Mouse (Mus musculus) lung, postnatal 10 days (tissue): ENCODE measurements around the gene Ugt1a2.

Experiments
- DNase-seq: peaks from one replicate; pipeline ENCODE4 v3.0.0; 2021

The Ugt1a2 gene

DNA sequence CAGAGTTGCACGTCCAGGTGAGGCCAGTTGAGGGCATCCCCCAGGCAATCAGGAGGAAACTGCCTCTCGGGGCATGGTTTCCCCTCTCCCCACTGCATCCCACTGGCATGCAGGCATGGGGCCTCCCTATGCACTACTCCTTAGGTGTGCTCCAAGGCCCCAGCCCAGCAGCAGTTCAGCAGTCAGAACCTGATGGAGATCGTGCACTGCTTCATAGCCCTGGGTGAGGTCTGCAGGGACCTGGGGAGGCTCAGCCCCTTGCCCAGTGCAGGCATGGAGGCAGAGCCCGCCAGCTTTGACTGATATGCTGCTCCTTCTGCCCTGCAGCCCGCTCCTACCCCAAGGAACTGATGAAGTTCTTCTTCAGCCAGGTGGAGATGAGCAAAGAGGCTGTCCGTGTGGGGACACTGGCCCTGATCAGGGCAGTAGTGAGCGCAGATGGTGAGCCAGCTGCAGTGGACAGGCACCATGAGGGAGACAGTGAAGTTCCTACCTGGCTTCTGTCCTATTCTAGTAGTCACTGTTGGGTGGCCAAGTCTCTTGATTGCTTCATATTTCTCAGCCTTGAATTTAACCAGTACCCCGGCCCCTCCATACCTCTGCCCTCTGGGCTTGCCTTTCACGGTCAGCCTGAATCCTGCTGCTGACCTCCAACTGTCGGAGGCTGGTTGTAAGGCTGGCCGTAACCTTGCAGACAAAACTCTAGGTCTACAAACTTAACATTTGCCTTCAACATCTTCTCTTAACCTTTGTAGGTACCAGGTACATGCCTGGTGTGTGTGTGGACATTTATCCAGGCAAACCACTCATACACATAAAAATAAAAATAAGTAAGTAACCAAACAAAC lies 34.9 kb downstream of the Ugt1a2 start:
- DNase-seq = no peak

DNA sequence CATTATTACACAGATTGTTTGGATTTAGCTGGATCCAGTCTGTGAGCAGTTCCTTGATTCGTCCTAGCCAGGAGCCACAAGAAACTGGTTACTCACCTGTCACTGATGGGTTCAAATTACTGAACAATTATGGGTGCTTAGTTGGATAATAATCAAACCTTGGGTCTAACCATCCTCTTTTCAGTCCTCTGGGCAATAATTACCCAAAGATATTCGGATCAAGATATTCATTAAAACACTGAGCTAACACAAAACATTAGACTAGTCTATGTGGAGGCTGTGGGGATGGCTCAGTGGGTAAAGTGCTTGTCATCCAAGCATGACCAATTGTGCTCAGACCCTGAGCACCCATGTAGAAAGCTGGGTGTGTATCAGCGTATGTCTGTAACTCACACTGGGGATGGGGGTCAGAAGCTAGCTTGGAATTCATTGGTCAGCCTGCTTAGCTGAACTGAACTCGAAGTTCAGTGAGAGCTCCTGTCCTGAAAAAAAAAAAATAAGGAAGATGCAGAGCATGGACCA lies 35.6 kb downstream of the Ugt1a2 start:
- DNase-seq = no peak

DNA sequence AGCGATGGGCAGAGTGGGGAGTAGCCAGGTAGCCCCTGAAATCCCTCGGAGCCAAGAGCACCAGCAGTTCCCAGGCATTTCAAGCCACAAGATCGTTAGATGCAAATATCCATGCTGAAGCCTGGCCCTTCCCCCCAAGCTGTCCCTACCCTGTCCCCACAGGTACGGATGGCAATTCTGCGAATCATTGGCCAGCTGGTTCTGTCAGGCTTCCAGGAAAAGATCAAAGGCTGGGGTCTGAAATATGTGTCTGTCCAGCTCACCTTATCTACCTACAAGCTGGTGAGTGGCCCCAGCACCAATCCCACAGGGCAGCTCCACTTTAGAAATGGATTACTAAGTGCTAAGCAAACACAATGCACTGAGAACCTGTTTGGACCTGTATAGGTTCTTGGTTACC lies 36.9 kb downstream of the Ugt1a2 start:
- peak; percentile 52 for DNase-seq

DNA sequence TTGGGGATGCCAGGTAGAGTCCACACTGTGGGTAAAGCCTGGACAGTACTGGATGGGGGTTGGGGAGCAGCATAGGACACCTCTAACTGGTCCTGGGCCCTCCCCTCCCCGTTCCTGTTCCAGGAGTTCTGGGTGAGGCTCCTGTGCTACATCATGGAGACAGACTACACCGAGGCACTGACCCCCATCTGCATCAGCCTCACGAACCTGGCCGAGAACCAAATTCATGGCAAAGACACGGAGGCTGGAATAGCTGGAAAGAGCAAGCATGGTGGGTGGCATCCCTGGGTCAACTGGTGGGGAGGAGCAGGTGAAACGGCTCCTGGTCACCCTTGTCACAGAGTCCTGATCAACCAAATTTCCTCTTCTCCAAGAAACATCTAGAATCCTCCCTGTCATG lies 38.4 kb downstream of the Ugt1a2 start:
- no peak for DNase-seq

DNA sequence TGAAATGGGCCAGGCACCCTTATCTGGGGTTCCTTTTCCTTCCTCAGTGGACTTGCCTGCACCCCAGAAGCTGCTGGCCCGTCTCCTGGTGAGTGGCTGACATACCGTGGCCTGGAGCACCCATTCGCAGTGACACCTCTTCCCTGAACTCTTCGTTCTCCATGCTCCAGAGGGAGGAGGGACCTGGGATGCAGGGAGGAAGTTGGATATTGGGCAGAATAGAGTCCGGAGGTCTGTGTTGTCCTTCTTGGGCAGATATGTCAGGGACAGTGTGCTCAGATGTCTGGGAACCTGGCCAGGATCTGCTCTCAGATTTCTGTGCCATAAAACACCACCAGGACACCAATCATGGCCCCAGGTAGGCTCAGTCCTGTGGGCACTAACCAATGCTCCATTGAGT lies 39.7 kb downstream of the Ugt1a2 start:
- no peak for DNase-seq

DNA sequence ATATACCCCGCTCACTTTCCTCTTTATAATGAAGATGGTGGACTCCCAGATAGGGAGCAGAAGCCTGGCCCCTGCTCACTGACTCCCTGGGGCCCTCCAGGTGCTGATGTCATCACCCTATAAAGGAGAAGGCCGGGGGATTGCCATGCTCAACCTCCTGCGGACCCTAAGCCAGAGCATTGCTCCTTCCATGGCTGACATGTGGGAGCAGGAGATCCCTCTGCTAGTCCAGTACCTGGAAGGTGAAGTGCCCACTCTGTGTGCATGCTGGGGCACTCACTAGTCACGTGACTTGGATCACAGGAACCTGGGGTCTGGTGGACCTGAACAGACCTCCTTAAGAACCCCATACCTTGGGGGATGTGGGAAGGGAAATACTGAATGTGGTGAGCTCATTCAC lies 40.2 kb downstream of the Ugt1a2 start:
- DNase-seq = no peak

DNA sequence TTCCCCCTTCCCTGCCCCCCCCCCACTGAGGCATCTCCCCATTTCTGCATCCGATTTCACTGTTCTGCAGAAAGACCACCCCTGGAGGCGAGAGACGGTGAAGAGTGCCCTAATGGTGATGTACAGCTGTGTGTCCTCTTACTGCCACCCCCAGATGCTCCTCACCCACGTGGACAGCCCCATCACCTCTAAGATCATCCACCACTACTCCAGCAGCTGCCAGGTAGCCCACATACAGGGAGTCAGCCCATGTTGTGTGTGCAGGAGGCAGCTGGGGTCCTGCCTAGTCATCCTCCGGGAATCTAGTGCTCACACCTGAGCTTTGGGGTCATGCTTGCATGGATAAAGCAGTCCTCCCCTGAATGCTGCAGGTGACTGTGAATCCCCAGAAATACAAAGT lies 43.5 kb downstream of the Ugt1a2 start:
- DNase-seq = no peak

DNA sequence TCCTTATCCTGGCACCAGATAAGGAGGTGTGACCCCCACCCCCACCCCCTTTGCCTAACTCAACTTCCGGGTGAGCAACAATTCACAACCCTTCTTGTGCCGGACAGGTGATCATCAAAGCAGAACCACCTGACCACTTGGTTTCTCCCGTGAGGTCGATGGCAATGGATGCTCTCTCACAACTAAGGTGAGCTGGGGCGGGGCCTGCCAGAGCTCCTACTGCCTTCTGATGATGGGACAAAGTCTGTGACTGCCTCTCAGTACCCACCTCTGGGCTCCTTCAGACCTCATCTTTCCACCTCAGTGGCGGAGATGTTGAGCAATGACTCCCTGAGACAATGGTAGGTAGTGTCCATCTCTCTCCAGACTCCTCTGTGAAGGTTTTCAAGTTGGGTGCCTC lies 45.5 kb downstream of the Ugt1a2 start:
- DNase-seq = no peak

DNA sequence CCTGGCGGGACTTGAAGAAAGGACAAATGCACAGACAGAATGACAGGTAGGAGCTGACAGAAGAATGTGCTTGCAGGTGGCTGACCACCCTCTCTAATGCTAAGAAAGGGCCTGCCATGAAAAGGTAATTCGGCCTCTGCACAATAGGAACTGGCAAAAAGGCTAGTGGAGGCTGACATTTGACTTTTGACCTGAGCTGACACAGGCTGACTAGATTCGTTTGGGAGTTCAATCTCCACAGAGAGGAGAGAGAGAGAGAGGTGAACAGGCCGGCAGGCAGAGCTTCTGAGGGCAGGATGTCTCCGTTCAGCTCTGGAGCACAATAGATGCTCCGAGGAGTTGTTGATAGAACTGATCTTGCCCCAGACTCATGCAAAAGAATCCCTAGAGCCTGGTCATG lies 46.0 kb downstream of the Ugt1a2 start:
- no peak for DNase-seq

DNA sequence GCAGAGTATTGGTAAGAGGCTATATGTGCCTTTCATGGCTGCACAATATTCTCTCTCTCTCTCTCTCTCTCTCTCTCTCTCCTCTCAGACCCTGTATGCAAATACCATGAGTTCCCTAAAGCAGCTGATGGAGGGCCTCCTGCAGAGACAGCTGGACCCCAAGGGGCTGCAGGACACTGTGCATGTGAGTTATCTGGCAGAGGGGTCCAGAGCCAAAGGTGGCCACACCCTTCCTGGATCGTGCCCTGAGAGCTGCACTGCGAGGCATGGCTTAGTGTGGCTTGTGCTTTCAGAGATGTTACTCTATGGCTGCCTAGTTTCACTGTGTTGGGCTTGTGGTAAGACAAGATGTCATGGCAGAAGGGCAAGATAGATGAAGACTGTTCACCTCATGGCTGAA lies 47.3 kb downstream of the Ugt1a2 start:
- DNase-seq = no peak

DNA sequence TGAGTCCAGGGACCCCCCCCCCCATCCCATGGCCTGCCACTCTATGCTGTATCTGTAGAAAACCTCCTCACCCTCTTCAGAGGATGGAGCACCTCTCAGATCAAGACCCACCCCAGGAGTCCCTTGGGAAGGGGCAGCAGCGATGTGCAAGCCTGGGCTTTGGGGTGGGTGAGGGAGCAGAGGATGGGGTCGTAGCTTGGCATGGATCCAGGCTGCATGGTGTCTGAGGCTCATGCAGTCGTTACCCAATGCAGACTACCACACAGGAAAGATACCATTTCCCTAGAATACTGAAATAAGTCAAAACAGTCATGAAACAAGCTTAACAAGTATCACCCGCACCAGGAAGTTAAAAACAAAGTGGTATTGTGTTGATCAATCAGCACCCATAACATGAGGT lies 48.3 kb downstream of the Ugt1a2 start:
- DNase-seq = no peak

DNA sequence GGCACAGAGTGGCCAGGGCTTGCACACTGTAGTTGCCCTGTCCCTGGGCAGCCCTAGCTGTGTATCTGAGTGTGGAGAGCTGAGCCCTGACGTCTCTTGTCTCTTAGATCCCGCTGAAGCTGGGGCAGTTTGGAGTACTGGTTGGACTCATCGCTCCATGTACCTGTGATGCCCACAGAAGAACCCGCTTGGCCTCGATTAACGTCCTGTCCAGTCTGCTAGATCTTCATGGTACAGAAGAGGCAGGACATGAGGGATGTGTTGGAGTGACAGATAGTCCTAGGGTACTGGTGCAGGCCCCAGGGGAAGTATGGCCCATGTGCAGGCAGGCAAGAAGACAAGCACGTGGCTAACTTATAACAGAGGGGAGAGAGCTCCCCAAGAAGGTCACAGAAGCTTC lies 49.2 kb downstream of the Ugt1a2 start:
- DNase-seq = no peak

DNA sequence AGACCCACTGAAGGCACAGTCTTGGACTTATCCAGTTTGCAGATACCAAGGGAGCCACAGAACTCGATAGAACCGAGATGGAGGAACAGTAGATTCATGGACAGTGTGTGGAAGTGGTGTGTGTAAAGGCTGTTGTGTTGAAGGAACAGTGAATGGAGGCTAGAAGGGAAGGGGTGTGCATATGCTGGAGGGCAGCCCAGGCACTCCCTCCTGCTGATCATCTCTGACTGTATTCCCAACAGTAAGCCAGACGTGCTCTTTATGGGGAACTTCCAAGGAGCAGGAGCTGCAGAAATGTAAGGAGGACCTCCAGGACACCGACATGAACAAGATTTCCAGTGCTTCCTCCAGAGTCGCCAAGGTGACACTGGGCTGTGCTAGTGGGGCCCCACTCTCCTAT lies 49.6 kb downstream of the Ugt1a2 start:
- no peak for DNase-seq

DNA sequence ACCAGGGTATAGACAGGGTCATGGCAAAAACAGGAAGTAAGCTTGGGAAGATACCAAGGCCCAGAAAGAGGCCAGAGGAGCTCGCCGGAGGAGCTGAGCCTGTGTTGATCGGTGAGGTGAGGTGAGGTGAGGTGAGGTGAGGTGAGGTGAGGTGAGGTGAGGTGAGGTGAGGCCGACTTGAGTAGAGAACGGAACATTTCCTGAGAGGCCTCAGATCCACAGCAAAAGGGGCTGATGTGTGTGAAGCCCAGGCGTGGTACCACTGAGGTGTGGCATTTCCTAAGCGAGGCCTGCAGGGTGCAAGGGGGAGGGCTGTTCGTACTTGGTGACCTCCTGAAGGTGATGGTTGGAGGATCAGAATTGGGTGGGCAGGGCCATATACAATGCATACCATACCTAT lies 52.7 kb downstream of the Ugt1a2 start:
- DNase-seq = no peak

DNA sequence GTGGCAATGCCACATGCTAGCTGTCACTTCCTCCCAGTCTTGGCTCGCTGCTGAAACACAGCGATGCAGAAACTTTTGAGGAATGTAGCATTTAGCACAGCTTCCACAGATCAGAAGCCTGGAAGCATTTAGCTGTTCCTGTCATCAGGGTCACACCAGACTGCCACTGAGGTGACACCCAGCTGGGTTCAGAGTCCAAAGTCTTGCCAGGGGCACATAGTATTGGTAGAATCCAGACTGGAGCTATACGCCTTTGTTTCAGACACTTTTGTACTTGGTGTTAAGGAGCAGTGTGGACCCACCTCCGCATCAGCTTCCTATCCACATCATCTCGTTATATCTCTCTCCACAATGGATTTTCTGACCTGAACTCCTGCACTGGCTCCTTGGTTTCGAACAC lies 53.1 kb downstream of the Ugt1a2 start:
- no peak for DNase-seq

DNA sequence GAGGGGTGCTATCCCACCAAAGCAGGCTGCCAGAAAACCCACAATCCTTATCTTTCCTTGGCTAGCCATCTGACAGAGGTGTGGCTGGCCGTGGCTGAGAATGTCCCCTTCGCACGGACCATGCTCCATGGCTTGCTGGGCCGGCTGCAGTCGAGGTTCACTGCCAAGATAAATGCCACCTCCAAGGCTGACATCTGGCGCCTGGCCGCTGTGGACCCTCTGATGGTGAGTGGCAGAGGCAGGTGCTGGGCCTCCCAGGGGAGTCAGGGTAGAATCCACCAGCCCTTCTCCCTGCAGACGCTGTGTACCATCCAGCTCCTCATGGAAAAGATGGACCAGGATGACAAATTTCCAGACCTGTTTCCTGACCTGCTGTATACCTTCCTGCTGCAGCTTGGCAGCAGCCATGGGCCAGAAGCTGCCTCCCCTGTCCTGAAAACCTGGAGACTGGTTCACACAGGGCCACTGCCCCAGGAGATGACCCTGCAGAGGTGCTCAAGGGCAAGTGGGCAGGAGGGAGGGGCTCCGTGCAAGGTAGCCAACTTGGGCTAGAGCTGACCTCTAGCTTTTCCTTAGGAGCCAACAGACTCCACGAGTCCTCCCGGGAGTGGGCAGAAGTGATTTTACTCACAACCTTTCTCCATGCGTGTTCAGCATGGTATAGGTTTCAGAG lies 54.5 kb downstream of the Ugt1a2 start:
- no peak for DNase-seq

DNA sequence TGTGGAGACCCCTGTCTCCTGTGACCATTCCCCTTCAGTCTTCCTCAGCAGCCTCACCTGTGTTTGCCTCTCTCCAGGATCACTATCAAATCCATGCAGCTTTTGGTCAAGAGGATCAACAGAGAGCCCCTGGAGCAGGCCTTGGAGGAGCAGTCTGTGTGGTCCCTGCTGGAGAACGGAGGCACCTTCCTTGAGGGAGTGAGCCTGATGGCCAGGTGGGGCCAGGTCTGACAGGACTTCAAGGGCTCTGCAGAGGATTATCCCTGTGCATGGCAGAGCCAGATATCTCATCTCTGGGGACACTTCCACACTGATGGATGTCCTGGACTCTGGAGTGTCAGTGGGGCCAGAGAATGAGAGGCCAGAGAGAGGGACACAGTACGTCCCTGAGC lies 55.1 kb downstream of the Ugt1a2 start:
- DNase-seq = no peak

DNA sequence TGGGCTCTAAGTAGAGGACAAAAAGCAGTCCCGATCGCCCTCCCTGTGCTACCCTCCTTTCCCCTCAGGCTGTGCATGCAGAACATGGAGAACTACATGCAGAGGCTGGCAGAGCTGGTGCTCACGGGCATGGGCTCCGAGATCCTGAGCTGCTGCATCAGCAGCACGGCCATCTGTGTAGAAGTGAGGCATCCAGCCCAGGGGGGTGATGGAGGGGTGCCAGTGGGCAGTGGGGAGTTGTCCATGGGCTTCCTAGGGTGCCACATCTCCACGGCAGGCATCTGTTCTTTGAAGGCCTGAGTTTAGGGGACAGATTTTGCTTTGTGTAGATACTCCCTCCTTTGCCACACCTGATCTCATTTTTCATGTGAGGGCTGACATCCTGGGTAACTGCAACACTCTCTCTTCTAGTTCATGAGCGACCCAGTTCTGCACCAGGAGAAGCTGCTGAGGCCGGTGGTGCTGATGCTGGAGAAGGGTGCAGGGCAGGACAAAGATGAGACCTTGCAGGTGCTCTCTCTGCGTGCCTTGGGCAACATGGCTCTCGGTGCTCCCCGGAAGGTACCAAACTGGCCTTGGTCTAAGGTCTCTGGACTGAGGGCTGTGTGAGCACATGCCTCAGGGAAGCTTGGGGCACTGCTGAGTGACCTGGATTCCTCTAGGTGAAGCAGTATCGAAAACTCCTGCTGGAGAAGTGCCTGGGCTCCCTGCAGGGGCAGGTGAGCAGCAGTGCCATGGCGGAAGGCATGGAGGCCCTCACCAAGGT lies 55.8 kb downstream of the Ugt1a2 start:
- DNase-seq = no peak

DNA sequence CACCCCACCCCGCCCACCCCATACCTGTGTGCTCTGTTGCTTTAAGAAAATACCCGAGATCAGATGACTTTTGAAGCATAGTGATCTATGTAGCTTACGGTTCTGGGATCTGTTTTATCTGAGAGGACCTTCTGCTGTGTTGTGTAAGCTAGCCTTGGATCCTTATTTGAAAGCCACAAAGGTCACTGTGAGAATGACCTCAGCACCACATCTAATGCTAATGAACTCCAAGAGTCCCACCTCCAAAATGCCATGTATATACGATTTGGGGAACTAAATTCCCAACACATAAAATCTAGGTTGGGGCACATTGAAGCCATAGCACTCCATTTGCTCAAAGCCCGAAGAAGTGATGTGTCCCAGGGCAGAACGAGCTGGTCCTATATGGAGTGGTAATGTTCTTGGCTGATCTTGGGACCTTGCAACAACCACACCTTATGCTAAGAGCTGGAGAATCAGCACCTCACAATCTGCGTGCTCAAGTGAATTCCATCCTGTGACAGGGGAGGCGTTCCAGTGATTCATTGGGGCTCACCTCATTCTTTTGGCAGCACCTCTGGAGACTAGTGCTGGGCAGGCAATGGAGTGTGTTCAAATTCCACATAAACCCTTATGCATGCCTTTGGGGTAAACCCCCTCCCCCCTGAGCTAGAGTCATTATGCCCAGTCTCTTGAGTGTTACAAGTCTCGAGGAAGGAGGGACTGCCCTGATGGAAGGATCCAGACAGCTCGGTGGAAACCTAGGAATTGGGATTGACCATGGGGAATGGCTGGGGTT lies 56.7 kb downstream of the Ugt1a2 start:
- no peak for DNase-seq

DNA sequence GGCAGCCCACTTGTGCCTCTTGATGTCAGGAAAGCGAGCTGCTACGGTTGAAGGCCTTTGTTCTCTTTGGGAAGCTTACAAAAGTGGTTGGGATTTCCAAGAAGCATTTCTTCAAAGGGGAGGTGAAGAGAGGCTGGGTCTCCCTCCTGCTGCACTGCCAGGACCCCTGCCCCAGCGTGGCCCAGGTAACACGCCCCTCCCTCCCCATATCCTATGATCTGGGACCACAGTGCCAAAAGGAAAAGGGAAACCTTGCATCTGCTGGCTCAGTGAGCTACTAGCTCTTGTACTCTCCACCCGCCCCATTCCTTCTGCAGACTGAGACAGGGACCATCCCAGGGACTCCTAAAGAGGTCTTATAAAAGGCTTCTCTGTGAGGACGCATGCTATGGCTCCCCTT lies 57.3 kb downstream of the Ugt1a2 start:
- no peak for DNase-seq

DNA sequence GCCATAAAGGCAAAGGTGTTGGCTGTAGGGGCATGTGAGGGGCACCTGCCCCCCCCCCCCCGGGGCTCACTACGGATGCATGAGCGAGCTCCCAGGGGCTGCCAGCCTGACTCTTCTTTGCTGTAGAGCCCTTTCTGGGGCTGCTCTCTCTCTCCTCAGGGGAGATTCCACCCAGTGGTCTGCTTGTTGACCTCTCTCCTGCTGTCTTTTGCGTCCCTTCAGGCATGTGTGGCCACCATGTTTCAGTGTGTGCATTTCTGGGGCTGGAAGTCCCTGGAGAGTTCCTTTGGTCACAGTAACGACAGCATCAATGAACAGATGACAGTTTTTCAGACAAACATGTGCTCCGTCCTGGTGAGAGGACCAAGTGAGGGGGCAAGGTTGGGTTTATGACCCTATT lies 58.0 kb downstream of the Ugt1a2 start:
- DNase-seq = no peak

DNA sequence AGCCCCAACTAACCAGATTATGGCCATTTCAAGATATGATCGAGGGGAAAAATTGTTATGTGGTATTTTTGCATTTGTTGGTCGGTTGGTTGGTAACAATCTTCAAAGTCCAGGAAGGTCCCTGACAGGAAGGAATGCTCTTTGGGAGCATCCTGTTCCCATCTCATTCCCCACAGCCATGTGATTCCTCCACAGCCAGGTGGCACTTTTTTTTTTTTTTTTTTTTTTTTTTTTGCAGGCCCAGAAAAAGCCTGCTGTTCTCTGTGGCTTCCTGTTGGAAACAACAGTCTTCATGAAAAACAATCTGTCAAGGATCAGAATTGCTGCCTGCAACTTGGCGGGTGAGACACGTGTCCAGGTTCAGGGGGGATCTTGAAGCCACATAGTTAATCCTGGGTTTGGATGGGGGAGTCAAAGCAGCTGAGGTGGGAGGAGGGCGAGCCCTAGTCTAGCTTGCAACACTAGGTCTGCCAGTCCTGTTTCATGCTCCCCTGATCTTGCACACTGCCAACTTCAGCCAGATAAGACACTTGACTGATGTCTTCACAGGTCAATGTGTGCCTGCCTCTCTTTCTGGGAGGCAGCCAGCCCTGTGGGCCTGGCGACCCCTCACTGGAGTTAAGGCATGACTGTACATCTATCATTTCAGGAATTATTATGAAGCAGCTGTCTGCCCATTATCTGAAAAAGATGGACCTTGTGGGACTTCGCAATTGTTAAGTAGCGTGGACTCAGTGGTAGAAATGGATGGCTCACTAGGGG lies 58.7 kb downstream of the Ugt1a2 start:
- peak; percentile 25 for DNase-seq
